11 mouse cellular contexts compared by ENCODE assay signal in genomic region chr2:142303912-142304182, GRCm38 (mm10).
DNase-seq lines count a peak whose midpoint lies in the region; ATAC-seq and TF ChIP-seq lines count a peak whose summit lies in the region.
"Had no signal": no experiment of that assay in that cellular context is flagged by ENCODE, and none has a peak within 500 bp of the region (broad histone marks: within the 10 kb centered on the region; RNA-seq: fewer than 3 reads in every experiment).

No protein-coding gene starts in this region.

- H3K27ac ChIP-seq in hindbrain, embryonic 10.5 days: peak overlapping the region; percentile 82
- H3K27ac ChIP-seq in hindbrain, postnatal 0 days: no peak overlapping the region
- no peak overlapping the region for H3K27ac ChIP-seq in forebrain, embryonic 14.5 days (ENCODE audit: low read depth, low read length)
- H3K27ac ChIP-seq in midbrain, embryonic 14.5 days (replicated peaks; ENCODE audit: low read depth, low read length): peak overlapping the region; percentile 73
- H3K27ac ChIP-seq: liver, embryonic 14.5 days had no signal

- peaks cover 17% of the 10 kb centered on the region for H3K4me1 ChIP-seq in hindbrain, embryonic 10.5 days (replicated peaks)
- no peaks in the 10 kb centered on the region for H3K4me1 ChIP-seq in hindbrain, postnatal 0 days (ENCODE audit: insufficient read depth, low read length)
- peaks cover 6% of the 10 kb centered on the region; the same call in 1 of the 2 replicates for H3K4me1 ChIP-seq in forebrain, embryonic 14.5 days (ENCODE audit: control insufficient read depth, insufficient read depth, low read length)
- H3K4me1 ChIP-seq in midbrain, embryonic 14.5 days (ENCODE audit: control insufficient read depth, insufficient read depth, low read length): peaks cover 6% of the 10 kb centered on the region; the same call in 1 of the 2 replicates

- ATAC-seq in hindbrain, postnatal 0 days: no peak
- peak; percentile 54; the same call in 1 of the 2 replicates for ATAC-seq in forebrain, embryonic 14.5 days
- ATAC-seq in midbrain, embryonic 14.5 days (ENCODE audit: low FRiP score, low TSS enrichment): peak; percentile 79

- DNase-seq in hindbrain, embryonic 10.5 days (ENCODE audit: low spot score): peak; percentile 29
- no peak for DNase-seq in hindbrain, postnatal 0 days (ENCODE audit: low spot score)
- peak; percentile 37 for DNase-seq in embryo, embryonic 11 days
- no peak for DNase-seq in forebrain, embryonic 14.5 days (ENCODE audit: low spot score)
- peak; percentile 48 for DNase-seq in midbrain, embryonic 14.5 days
- DNase-seq in adrenal gland, postnatal 36 days: no peak
- DNase-seq in layer of hippocampus, postnatal 25 days (ENCODE audit: extremely low spot score in 1 of 2, low spot score in 1 of 2): no peak
- DNase-seq in adrenal gland, adult 8-10 months: no peak
- DNase-seq: cerebellum, adult 11-12 months; kidney, adult 8-10 months had no signal

- H3K36me3 ChIP-seq in hindbrain, embryonic 10.5 days: no peaks in the 10 kb centered on the region
- no peaks in the 10 kb centered on the region for H3K36me3 ChIP-seq in hindbrain, postnatal 0 days (ENCODE audit: insufficient read depth, low read length)
- no peaks in the 10 kb centered on the region for H3K36me3 ChIP-seq in forebrain, embryonic 14.5 days (ENCODE audit: control insufficient read depth, insufficient read depth, low read length)
- no peaks in the 10 kb centered on the region for H3K36me3 ChIP-seq in midbrain, embryonic 14.5 days (ENCODE audit: control insufficient read depth, insufficient read depth, low read length)

- no peak for TF ChIP-seq CTCF in hindbrain, postnatal 0 days (IDR thresholded peaks at IDR 0.05; ENCODE audit: low read depth)

- no peak overlapping the region for H3K9ac ChIP-seq in hindbrain, postnatal 0 days (replicated peaks; ENCODE audit: low read length)
- H3K9ac ChIP-seq in forebrain, embryonic 14.5 days (ENCODE audit: low read length): no peak overlapping the region
- no peak overlapping the region for H3K9ac ChIP-seq in midbrain, embryonic 14.5 days (replicated peaks; ENCODE audit: low read length)
- H3K9ac ChIP-seq: liver, embryonic 14.5 days had no signal

- 0 out of 2 replicates have a peak, but pooled peaks cover 4% of the 10 kb centered on the region for H3K9me3 ChIP-seq in hindbrain, embryonic 10.5 days
- no peaks in the 10 kb centered on the region for H3K9me3 ChIP-seq in hindbrain, postnatal 0 days (ENCODE audit: low read length)
- no peaks in the 10 kb centered on the region for H3K9me3 ChIP-seq in forebrain, embryonic 14.5 days (replicated peaks; ENCODE audit: control insufficient read depth, low read length)
- H3K9me3 ChIP-seq in midbrain, embryonic 14.5 days (ENCODE audit: control insufficient read depth, low read length): no peaks in the 10 kb centered on the region

- H3K27me3 ChIP-seq in hindbrain, embryonic 10.5 days (ENCODE audit: insufficient read depth, poor library complexity, severe bottlenecking): no peaks in the 10 kb centered on the region
- no peaks in the 10 kb centered on the region for H3K27me3 ChIP-seq in hindbrain, postnatal 0 days (ENCODE audit: insufficient read depth, low read length)
- no peaks in the 10 kb centered on the region for H3K27me3 ChIP-seq in forebrain, embryonic 14.5 days (replicated peaks; ENCODE audit: control insufficient read depth, insufficient read depth, low read length)
- H3K27me3 ChIP-seq in midbrain, embryonic 14.5 days (ENCODE audit: control insufficient read depth, insufficient read depth, low read length): no peaks in the 10 kb centered on the region

- WGBS in hindbrain, embryonic 10.5 days: 52% methylated on average over 2 of the region's 2 CpGs
- 55% methylated on average over 2 of the region's 2 CpGs for whole genome bisulfite sequencing in hindbrain, postnatal 0 days
- WGBS in forebrain, embryonic 14.5 days: 43% methylated on average over 2 of the region's 2 CpGs
- 21% methylated on average over 2 of the region's 2 CpGs for WGBS in midbrain, embryonic 14.5 days

- no peak overlapping the region for H3K4me2 ChIP-seq in hindbrain, postnatal 0 days (ENCODE audit: low read depth, low read length)
- H3K4me2 ChIP-seq in forebrain, embryonic 14.5 days (ENCODE audit: low read length): no peak overlapping the region
- H3K4me2 ChIP-seq in midbrain, embryonic 14.5 days (ENCODE audit: low read length): no peak overlapping the region

- H3K4me3 ChIP-seq in hindbrain, embryonic 10.5 days: no peak overlapping the region
- H3K4me3 ChIP-seq in hindbrain, postnatal 0 days (ENCODE audit: low read length): no peak overlapping the region
- H3K4me3 ChIP-seq in forebrain, embryonic 14.5 days (ENCODE audit: low read depth, low read length): no peak overlapping the region
- no peak overlapping the region for H3K4me3 ChIP-seq in midbrain, embryonic 14.5 days (replicated peaks; ENCODE audit: low read depth, low read length)

Comparison
In these comparisons a context has a peak if more than half of its experiments do, and no peak if none do; other contexts are left out.
1. DNase-seq: peak in hindbrain, embryonic 10.5 days (single experiment), embryo, embryonic 11 days (single experiment) and midbrain, embryonic 14.5 days (single experiment); none in hindbrain, postnatal 0 days (single experiment), forebrain, embryonic 14.5 days (single experiment), adrenal gland, postnatal 36 days (0 of 2), layer of hippocampus, postnatal 25 days (0 of 2) and adrenal gland, adult 8-10 months (single experiment).
2. H3K27ac ChIP-seq: peak in hindbrain, embryonic 10.5 days (single experiment) and midbrain, embryonic 14.5 days (single experiment); none in hindbrain, postnatal 0 days (single experiment) and forebrain, embryonic 14.5 days (single experiment).